Mouse (Mus musculus) MEL (cell line): ENCODE measurements around the gene Nop9.

Experiments used
- CTCF ChIP-seq, 3 experiments: IDR thresholded peaks in 2 of 3; conservative IDR thresholded peaks in 1 of 3; 2 replicates each; pipeline ENCODE4 v1.5.1; 2011 to 2012; ENCODE audit warnings: low read length in 3 of 3, low read depth in 2 of 3, mild to moderate bottlenecking in 2 of 3, improper control_type of control experiment in 1 of 3, inconsistent platforms in 1 of 3, mixed read lengths in 1 of 3, moderate library complexity in 1 of 3; ENCODE audit not compliant: control insufficient read depth in 1 of 3, insufficient read depth in 1 of 3, poor library complexity in 1 of 3, severe bottlenecking in 1 of 3
- KAT2A ChIP-seq: conservative IDR thresholded peaks from 2 replicates; pipeline ENCODE4 v1.6.1; 2012; ENCODE audit warnings: low read depth, low read length, improper control_type of control experiment, inconsistent platforms
- MAFK ChIP-seq: IDR thresholded peaks from 2 replicates; pipeline ENCODE4 v1.6.1; 2011; ENCODE audit warnings: low read depth, mild to moderate bottlenecking, low read length, improper control_type of control experiment, borderline replicate concordance
- MYC ChIP-seq: IDR thresholded peaks from 2 replicates; pipeline ENCODE4 v1.6.1; 2011; ENCODE audit warnings: low read depth, mild to moderate bottlenecking, low read length, improper control_type of control experiment, moderate library complexity
- POLR2A ChIP-seq, 2 experiments: IDR thresholded peaks; 2 replicates each; pipeline ENCODE4 v1.6.1; 2011 to 2012; ENCODE audit warnings: low read length in 2 of 2, mild to moderate bottlenecking in 2 of 2, control low read depth in 1 of 2, improper control_type of control experiment in 1 of 2, low read depth in 1 of 2, moderate library complexity in 1 of 2; ENCODE audit not compliant: control insufficient read depth in 1 of 2, insufficient read depth in 1 of 2, poor library complexity in 1 of 2
- POLR2AphosphoS5 ChIP-seq: IDR thresholded peaks from 2 replicates; pipeline ENCODE4 v1.6.1; 2012; ENCODE audit warnings: low read depth, borderline replicate concordance, mild to moderate bottlenecking, inconsistent platforms, low read length, moderate library complexity, mixed read lengths
- TAL1 ChIP-seq: IDR thresholded peaks from 2 replicates; pipeline ENCODE4 v1.6.1; 2012; ENCODE audit warnings: mild to moderate bottlenecking, inconsistent platforms, low read length, moderate library complexity, mixed read lengths
- ZNF384 ChIP-seq: IDR thresholded peaks from 2 replicates; pipeline ENCODE4 v1.6.1; 2012; ENCODE audit warnings: low read depth, mild to moderate bottlenecking, inconsistent platforms, low read length, improper control_type of control experiment

GRCm38 (mm10) chr14:55730116-55730515 lies 15.4 kb upstream of the Nop9 start:
- TF ChIP-seq MYC (no peak), KAT2A (no peak), TAL1 (no peak), MAFK (no peak), CTCF (IDR thresholded peaks at IDR 0.05 in 2 of 3, conservative IDR thresholded peaks at IDR 0.05 in 1 of 3; ENCODE audit: control insufficient read depth in 1 of 3, insufficient read depth in 1 of 3, low read depth in 2 of 3, low read length in 3 of 3, poor library complexity in 1 of 3, severe bottlenecking in 1 of 3) (no peak), POLR2AphosphoS5 (no peak), POLR2A (IDR thresholded peaks at IDR 0.05; ENCODE audit: control insufficient read depth in 1 of 2, insufficient read depth in 1 of 2, low read depth in 1 of 2, low read length in 2 of 2, poor library complexity in 1 of 2) (no peak), ZNF384 (no peak)
